Mouse (Mus musculus) intestine, embryonic 14.5 days (tissue): ENCODE data around the gene Kcnj14. TPM values are rescaled to one million over a fixed set of nuclear protein-coding genes. Genes with fewer than 3 reads are reported as not detected.

ENCODE experiments used
- ATAC-seq: fragments of 200-750 bp; cut with Nextera tagmentation; replicated peaks from 2 replicates; pipeline ENCODE4 v1.8.0; 2017; ENCODE audit warnings: low read depth, moderate number of reproducible peaks, moderate TSS enrichment, moderate library complexity; ENCODE audit not compliant: low FRiP score, low TSS enrichment
- DNase-seq: peaks from one replicate; pipeline ENCODE4 v3.0.0-alpha.2; 2018; ENCODE audit warnings: low spot score
- H3K27ac ChIP-seq: fragments of 300-500 bp; sonication (generic); 2 replicates; pipeline ENCODE4 v1.5.1; 2014; ENCODE audit warnings: low read depth, mild to moderate bottlenecking, control low read depth
- H3K27me3 ChIP-seq: fragments of 300-500 bp; sonication (generic); replicated peaks from 2 replicates; pipeline ENCODE4 v1.6.1; 2014; ENCODE audit warnings: low read length, control low read depth; ENCODE audit not compliant: control insufficient read depth, insufficient read depth
- H3K36me3 ChIP-seq: fragments of 300-500 bp; sonication (generic); 2 replicates; pipeline ENCODE4 v1.6.1; 2014; ENCODE audit warnings: low read length, control low read depth; ENCODE audit not compliant: control insufficient read depth, insufficient read depth
- H3K4me1 ChIP-seq: fragments of 300-500 bp; sonication (generic); replicated peaks from 2 replicates; pipeline ENCODE4 v1.6.1; 2014; ENCODE audit warnings: low read length, control low read depth, mixed read lengths; ENCODE audit not compliant: control insufficient read depth, insufficient read depth
- H3K4me2 ChIP-seq: fragments of 300-500 bp; sonication (generic); 2 replicates; pipeline ENCODE4 v1.6.1; 2014; ENCODE audit warnings: low read length
- H3K4me3 ChIP-seq: fragments of 300-500 bp; sonication (generic); 2 replicates; pipeline ENCODE4 v1.5.1; 2014; ENCODE audit warnings: low read depth, low read length, control low read depth, mixed read lengths
- H3K9ac ChIP-seq: fragments of 300-500 bp; sonication (generic); 2 replicates; pipeline ENCODE4 v1.6.1; 2014; ENCODE audit warnings: mild to moderate bottlenecking, low read length
- H3K9me3 ChIP-seq: fragments of 300-500 bp; sonication (generic); 2 replicates; pipeline ENCODE4 v1.6.1; 2016; ENCODE audit warnings: low read length, control low read depth; ENCODE audit not compliant: control insufficient read depth
- WGBS: fragments of 180-500 bp; shearing (Covaris S2); extraction: QIAGEN DNeasy Blood & Tissue Kit; methylation state at CpG from one replicate; pipeline ENCODE4 v1.1.7; 2014; 5-methylcytosine and 5-hydroxymethylcytosine counted together
- polyA plus RNA-seq: library from polyadenylated mRNA; unstranded; fragments of >200 nt; fragmentation: Nextera tagmentation; extraction: Ambion mirVana; gene quantifications from 2 replicates; pipeline ENCODE4 v1.2.1, GENCODE M21; 2014

Kcnj14 gene
- polyA plus RNA-seq, 1 experiment from 2014 or later, result 1.5 TPM

DNA sequence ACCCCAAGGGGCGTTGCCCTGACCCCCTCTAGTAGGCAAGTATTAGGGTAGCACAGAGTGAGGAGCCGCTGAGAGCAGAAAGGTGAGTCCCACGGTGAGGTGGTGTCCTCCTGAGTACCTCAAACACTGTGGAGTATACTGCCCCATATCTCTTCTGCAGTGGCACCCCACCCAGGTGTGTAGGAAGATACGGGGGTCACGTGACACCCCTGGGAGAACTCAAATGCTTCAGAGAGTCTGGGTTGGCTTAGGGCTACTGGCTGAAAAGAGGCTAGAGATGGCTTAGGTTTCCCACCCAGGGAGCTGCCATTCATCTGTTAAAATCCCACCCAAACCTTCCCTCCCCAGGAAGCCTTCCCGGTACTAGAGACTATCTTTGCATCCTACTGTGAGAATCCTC lies 27.6 kb downstream of the Kcnj14 start:
- Histone ChIP-seq H3K9ac (no peak overlapping the region), H3K27ac (no peak overlapping the region), H3K27me3 (peaks cover 21% of the 10 kb centered on the region), H3K9me3 (no peaks in the 10 kb centered on the region), H3K4me1 (peaks cover 8% of the 10 kb centered on the region), H3K4me3 (no peak overlapping the region), H3K36me3 (peaks cover 18% of the 10 kb centered on the region; the same call in 1 of the 2 replicates), H3K4me2 (no peak overlapping the region)
- DNase-seq (no peak), ATAC-seq (no peak)
- 55% methylated on average over 6 of the region's 6 CpGs for WGBS

DNA sequence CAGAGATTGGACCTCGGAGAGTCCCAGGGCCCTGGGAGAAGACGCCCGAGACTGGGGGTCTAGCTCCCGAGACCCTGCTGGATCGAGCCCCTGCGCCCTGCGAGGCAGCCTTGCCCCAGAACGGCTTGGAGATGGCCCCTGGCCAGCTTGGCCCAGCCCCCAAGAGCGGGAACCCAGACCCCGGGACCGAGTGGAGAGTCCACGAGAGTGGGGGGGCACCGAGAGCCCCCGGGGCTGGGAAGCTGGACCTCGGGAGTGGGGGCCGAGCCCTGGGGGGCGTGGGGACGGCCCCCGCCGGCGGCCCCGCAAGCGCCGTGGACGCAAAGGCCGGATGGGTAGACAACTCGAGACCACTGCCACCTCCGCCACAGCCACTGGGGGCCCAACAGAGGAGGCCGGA lies 29.6 kb downstream of the Kcnj14 start:
- Histone ChIP-seq H3K36me3 (peaks cover 22% of the 10 kb centered on the region), H3K9ac (no peak overlapping the region), H3K9me3 (no peaks in the 10 kb centered on the region), H3K4me3 (no peak overlapping the region), H3K27me3 (peaks cover 21% of the 10 kb centered on the region), H3K4me2 (no peak overlapping the region), H3K4me1 (peaks cover 5% of the 10 kb centered on the region), H3K27ac (no peak overlapping the region)
- 95% methylated on average over 29 of the region's 29 CpGs for WGBS
- DNase-seq (no peak), ATAC-seq (no peak)

DNA sequence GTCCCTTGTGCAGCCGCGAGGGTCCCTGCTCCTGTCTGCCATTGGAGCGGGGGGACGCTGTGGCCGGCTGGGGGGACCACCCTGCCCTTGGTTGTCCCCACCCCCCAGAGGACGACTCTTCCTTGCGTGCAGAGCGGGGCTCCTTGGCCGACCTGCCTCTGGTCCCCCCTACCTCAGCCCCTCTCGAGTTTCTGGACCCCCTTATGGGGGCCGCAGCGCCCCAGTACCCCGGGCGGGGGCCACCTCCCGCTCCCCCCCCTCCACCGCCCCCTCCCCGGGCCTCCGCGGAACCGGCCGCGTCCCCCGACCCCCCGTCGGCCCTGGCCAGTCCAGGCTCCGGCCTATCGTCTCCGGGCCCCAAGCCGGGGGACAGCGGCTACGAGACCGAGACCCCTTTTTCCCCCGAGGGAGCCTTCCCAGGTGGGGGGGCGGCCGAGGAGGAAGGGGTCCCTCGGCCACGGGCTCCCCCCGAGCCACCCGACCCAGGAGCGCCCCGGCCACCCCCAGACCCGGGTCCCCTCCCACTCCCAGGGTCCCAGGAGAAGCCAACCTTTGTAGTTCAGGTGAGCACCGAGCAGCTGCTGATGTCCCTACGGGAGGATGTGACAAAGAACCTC lies 30.5 kb downstream of the Kcnj14 start:
- no peak overlapping the region for H3K9ac ChIP-seq
- H3K36me3 ChIP-seq, result peaks cover 31% of the 10 kb centered on the region
- DNase-seq, result no peak
- no peak for ATAC-seq
- H3K27ac ChIP-seq, result no peak overlapping the region
- H3K4me1 ChIP-seq, result peaks cover 5% of the 10 kb centered on the region
- H3K27me3 ChIP-seq, result peaks cover 21% of the 10 kb centered on the region
- no peak overlapping the region for H3K4me3 ChIP-seq
- 91% methylated on average over 40 of the region's 44 CpGs for WGBS
- no peak overlapping the region for H3K4me2 ChIP-seq
- no peaks in the 10 kb centered on the region for H3K9me3 ChIP-seq

DNA sequence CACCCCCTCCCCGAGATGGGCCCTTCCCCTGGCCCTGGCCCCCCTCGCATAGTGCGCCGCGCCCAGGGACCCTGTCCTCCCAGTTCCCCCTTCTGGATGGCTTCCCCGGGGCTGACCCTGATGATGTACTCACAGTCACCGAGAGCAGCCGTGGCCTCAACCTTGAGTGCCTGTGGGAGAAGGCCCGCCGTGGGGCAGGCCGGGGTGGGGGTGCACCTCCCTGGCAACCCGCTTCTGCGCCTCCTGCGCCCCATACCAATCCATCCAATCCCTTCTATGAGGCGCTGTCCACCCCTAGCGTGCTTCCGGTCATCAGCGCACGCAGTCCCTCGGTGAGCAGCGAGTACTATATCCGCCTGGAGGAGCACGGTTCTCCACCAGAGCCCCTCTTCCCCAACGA lies 31.3 kb downstream of the Kcnj14 start:
- H3K4me2 ChIP-seq, result no peak overlapping the region
- no peaks in the 10 kb centered on the region for H3K9me3 ChIP-seq
- no peak for DNase-seq
- no peak for ATAC-seq
- H3K4me1 ChIP-seq, result peaks cover 2% of the 10 kb centered on the region
- H3K27ac ChIP-seq, result no peak overlapping the region
- H3K36me3 ChIP-seq, result peaks cover 39% of the 10 kb centered on the region
- peaks cover 19% of the 10 kb centered on the region for H3K27me3 ChIP-seq
- no peak overlapping the region for H3K4me3 ChIP-seq
- H3K9ac ChIP-seq, result no peak overlapping the region
- WGBS, result 87% methylated on average over 24 of the region's 24 CpGs

DNA sequence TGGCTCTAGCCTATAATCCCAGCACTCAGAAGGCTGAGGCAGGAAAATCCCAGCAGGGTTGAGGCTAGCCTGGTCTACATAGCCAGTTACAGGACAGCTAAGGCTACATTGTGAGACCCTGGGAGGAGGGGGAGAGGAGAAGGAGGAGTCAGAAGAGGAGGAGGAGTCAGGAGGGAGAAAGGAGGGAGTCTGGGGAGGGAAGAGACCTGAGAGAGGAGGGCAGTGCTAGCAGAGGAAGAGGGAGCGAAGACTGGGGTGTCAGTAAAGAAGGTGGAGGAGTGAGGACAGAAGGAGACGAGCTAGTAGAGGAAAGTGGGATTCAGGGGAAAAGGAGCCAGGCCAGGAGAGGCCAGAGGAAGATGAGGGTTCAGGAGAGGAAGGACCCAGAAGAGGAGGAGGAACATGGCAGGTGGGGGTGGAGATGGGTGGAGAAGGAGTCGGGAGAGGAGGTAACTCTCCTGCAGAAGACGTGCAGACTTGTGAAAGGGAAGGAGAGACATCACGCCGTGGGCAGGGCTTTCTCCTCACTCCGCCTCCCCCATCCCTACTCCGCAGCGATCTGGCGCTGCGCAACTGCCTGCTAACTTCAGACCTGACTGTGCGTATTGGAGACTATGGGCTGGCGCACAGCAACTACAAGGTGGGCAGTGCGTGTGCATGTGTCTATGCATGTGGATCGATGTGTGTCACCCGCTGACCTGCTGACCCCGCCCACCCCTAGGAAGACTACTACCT lies 32.7 kb downstream of the Kcnj14 start:
- no peak overlapping the region for H3K4me3 ChIP-seq
- 78% methylated on average over 17 of the region's 17 CpGs for WGBS
- DNase-seq (no peak), ATAC-seq (no peak)
- 0 out of 2 replicates have a peak, but pooled peaks cover under 1% of the 10 kb centered on the region for H3K4me1 ChIP-seq
- H3K4me2 ChIP-seq, result no peak overlapping the region
- H3K9ac ChIP-seq, result no peak overlapping the region
- H3K27ac ChIP-seq, result no peak overlapping the region
- H3K27me3 ChIP-seq, result peaks cover 6% of the 10 kb centered on the region; the same call in 1 of the 2 replicates
- H3K36me3 ChIP-seq, result peaks cover 45% of the 10 kb centered on the region
- H3K9me3 ChIP-seq, result no peaks in the 10 kb centered on the region

DNA sequence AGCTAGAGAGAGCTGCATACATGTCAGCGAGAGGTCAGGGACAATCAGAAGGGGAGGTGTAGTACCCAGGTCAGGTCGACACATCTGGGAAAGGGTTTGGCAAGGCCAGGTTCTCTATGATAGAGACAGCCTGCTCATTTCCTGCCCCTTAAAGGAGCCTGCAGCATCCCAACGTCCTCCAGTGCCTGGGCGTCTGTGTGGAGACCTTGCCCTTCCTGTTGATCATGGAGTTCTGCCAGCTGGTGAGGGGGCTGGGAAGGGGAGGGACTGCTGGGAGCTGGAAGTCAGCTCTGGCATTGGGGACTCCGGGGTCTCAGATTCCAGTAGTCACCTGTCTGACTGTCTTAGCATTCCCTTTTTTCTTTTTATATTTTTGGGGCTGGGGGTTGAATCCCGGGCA lies 33.9 kb downstream of the Kcnj14 start:
- no peak overlapping the region for H3K9ac ChIP-seq
- WGBS, result 67% methylated on average over 6 of the region's 6 CpGs
- no peaks in the 10 kb centered on the region for H3K27me3 ChIP-seq
- no peak overlapping the region for H3K4me3 ChIP-seq
- ATAC-seq (no peak), DNase-seq (no peak)
- no peak overlapping the region for H3K4me2 ChIP-seq
- no peaks in the 10 kb centered on the region for H3K9me3 ChIP-seq
- H3K27ac ChIP-seq, result no peak overlapping the region
- H3K36me3 ChIP-seq, result peaks cover 41% of the 10 kb centered on the region
- H3K4me1 ChIP-seq, result 0 out of 2 replicates have a peak, but pooled peaks cover 3% of the 10 kb centered on the region

DNA sequence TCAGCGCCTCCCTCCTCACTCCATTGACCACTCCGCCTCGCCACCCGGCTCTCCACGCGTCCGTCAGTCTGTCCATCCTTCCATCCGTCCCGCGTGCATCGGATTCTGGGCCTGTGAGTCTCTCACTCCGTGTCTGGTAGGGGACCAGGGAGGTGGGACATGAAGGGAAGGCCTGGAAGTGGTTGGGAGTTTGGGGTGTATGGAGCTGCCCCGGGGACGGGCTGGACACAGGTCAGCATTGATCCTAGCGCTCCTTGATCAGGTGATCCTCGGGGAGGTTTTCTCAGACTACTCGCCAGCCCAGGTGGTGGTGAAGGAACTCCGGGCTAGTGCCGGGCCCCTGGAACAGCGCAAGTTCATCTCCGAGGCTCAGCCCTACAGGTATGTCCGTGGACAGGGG lies 36.9 kb downstream of the Kcnj14 start:
- 80% methylated on average over 22 of the region's 22 CpGs for WGBS

DNA sequence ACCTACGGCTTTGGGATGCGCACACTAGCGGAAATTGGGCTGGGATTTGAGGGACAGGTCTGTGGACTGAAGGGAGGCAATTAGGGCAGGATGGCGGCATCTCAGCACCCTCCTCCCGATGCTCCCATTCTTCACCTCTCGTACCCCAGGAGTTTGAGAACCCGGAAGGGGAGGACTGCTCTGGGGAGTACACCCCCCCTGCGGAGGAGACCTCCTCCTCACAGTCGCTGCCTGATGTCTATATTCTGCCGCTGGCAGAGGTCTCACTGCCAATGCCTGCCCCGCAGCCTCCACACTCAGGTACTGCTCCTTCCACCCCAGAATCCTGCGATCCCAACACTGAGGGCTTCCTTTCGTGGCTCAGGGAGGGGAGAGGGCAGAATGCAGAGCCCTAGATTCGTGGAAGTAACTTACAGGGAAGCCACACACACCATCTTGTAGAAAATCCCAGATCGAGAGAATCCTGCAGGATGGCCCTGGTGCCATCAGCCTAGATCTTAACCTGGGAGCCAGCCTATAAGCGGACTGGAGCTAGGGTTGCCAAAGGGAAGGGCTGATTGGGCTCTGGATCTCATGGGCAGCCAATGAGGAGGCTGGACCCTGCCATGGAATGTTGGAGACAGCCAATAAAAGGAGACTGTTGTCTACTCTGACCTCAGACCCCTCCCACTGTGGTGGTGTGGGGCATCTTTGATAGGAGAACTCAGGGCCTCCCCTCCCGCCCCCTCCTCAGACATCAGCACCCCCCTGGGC lies 37.7 kb downstream of the Kcnj14 start:
- DNase-seq (no peak), ATAC-seq (0 out of 2 replicates have a peak, but pooled peaks have one; percentile 24)
- Histone ChIP-seq H3K27me3 (no peaks in the 10 kb centered on the region), H3K36me3 (peaks cover 26% of the 10 kb centered on the region), H3K4me2 (peak overlapping the region; percentile 62), H3K4me3 (peak overlapping the region; percentile 48), H3K9ac (no peak overlapping the region), H3K27ac (0 out of 2 replicates have a peak overlapping the region, but pooled peaks have one; percentile 5), H3K4me1 (peaks cover 16% of the 10 kb centered on the region; the same call in 1 of the 2 replicates), H3K9me3 (no peaks in the 10 kb centered on the region)
- 13% methylated on average over 17 of the region's 17 CpGs for WGBS

More for the DNA sequence above, 36.9 kb downstream of the Kcnj14 start:
- H3K4me3 ChIP-seq, result no peak overlapping the region
- peak overlapping the region; percentile 62; the same call in 1 of the 2 replicates for H3K4me2 ChIP-seq
- H3K4me1 ChIP-seq, result peaks cover 16% of the 10 kb centered on the region; the same call in 1 of the 2 replicates
- H3K27ac ChIP-seq, result no peak overlapping the region
- no peaks in the 10 kb centered on the region for H3K27me3 ChIP-seq
- ATAC-seq, result no peak
- H3K9ac ChIP-seq, result no peak overlapping the region
- no peaks in the 10 kb centered on the region for H3K9me3 ChIP-seq
- DNase-seq, result no peak
- peaks cover 33% of the 10 kb centered on the region for H3K36me3 ChIP-seq
